Mouse (Mus musculus): ENCODE measurements at regions not wholly inside any gene's neighbourhood (a gene's known extent, or its start where the extent isn't known, plus 50 kb on each side); places are given as distances from the start of the nearest gene placed in this dataset.

DNA sequence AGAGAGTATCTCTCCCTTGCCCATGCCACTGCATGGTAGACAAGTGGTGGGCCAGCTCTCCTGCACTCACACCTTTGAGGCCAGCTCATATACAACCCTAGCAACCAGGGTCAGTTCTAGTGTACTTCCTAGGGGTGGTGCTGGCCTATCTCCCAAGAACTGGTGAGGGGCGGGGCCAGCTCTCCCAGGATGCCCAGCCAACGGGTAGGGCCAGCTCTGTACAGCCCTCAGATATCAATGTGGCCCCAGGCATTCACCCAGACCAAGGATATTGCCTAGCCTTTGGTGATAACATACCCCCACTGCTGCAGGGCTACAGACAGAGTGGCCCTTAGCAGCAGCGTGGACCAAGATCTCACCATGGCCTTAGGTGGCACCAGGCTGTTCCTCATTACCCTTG is 55.1 kb upstream of the Exoc4 start:
- Histone ChIP-seq H3K9me3 (replicated peaks; ENCODE audit: insufficient read depth, low read length) (no peaks in the 10 kb centered on the region), H3K27me3 (ENCODE audit: control insufficient read depth in 1 of 2, insufficient read depth in 2 of 2, low read length in 2 of 2) (peaks cover 0 to 5% of the 10 kb centered on the region in 2 experiments; a peak in 2 of 4 replicates), H3K36me3 (ENCODE audit: control insufficient read depth in 1 of 2, insufficient read depth in 2 of 2, low read length in 2 of 2) (no peaks in the 10 kb centered on the region), H3K4me3 (ENCODE audit: control insufficient read depth in 1 of 2, insufficient read depth in 1 of 2, low read depth in 2 of 2, low read length in 2 of 2) (no peak overlapping the region), H3K79me2 (ENCODE audit: control insufficient read depth, insufficient read depth, low read length, poor library complexity) (no peaks in the 10 kb centered on the region), H3K9ac (ENCODE audit: control insufficient read depth, low read depth, low read length, poor library complexity, severe bottlenecking) (no peak overlapping the region), H3K4me1 (ENCODE audit: control insufficient read depth in 1 of 2, insufficient read depth in 2 of 2, low read length in 2 of 2) (no peaks in the 10 kb centered on the region), H3K27ac (ENCODE audit: control insufficient read depth, low read depth, low read length) (no peak overlapping the region)
- no peak for TF ChIP-seq POLR2AphosphoS5 (IDR thresholded peaks at IDR 0.05; ENCODE audit: borderline replicate concordance, low read depth, low read length)
- no peak for TF ChIP-seq TBP (IDR thresholded peaks at IDR 0.05; ENCODE audit: low read depth, low read length)
- TF ChIP-seq RAD21 (IDR thresholded peaks at IDR 0.05; ENCODE audit: low read depth, low read length), result no peak
- TF ChIP-seq EP300 (IDR thresholded peaks at IDR 0.05; ENCODE audit: low read depth in 1 of 2, low read length in 2 of 2), result no peak
- DNase-seq (ENCODE audit: low read depth, low spot score), result no peak

All from MEL (cell line).